Mouse (Mus musculus) limb, embryonic 11.5 days (tissue): ENCODE measurements at regions not wholly inside any gene's neighbourhood (a gene's known extent, or its start where the extent isn't known, plus 50 kb on each side); places are given as distances from the start of the nearest gene placed in this dataset.

Experiments
- ATAC-seq: fragments of 200-750 bp; cut with Nextera tagmentation; 2 replicates; pipeline ENCODE4 v1.8.0; 2017; ENCODE audit warnings: low read depth; ENCODE audit not compliant: insufficient number of reproducible peaks, low FRiP score, low TSS enrichment
- DNase-seq: peaks from one replicate; pipeline ENCODE4 v3.0.0-alpha.2; 2015; ENCODE audit warnings: low spot score
- H3K27ac ChIP-seq: fragments of 300-500 bp; sonication (generic); replicated peaks from 2 replicates; pipeline ENCODE4 v1.5.1; 2014; ENCODE audit warnings: low read depth, mild to moderate bottlenecking, low read length
- H3K27me3 ChIP-seq: fragments of 300-500 bp; sonication (generic); 2 replicates; pipeline ENCODE4 v1.6.1; 2014; ENCODE audit warnings: mild to moderate bottlenecking, low read length, mixed read lengths; ENCODE audit not compliant: control insufficient read depth, insufficient read depth
- H3K36me3 ChIP-seq: fragments of 300-500 bp; sonication (generic); 2 replicates; pipeline ENCODE4 v1.6.1; 2014; ENCODE audit warnings: mild to moderate bottlenecking, low read length, moderate library complexity, mixed read lengths; ENCODE audit not compliant: control insufficient read depth, insufficient read depth
- H3K4me1 ChIP-seq: fragments of 300-500 bp; sonication (generic); 2 replicates; pipeline ENCODE4 v1.6.1; 2014; ENCODE audit warnings: low read length, mixed read lengths; ENCODE audit not compliant: control insufficient read depth, insufficient read depth
- H3K4me2 ChIP-seq: fragments of 300-500 bp; sonication (generic); 2 replicates; pipeline ENCODE4 v1.6.1; 2014; ENCODE audit warnings: low read depth, mild to moderate bottlenecking, moderate library complexity; ENCODE audit not compliant: severe bottlenecking
- H3K4me3 ChIP-seq: fragments of 300-500 bp; sonication (generic); 2 replicates; pipeline ENCODE4 v1.5.1; 2014; ENCODE audit warnings: low read depth, low read length
- H3K9ac ChIP-seq: fragments of 300-500 bp; sonication (generic); 2 replicates; pipeline ENCODE4 v1.6.1; 2014; ENCODE audit warnings: mild to moderate bottlenecking, low read length
- H3K9me3 ChIP-seq: fragments of 300-500 bp; sonication (generic); 2 replicates; pipeline ENCODE4 v1.6.1; 2016; ENCODE audit warnings: low read length; ENCODE audit not compliant: control insufficient read depth
- WGBS: fragments of 180-500 bp; shearing (Covaris S2); extraction: QIAGEN DNeasy Blood & Tissue Kit; methylation state at CpG from one replicate; pipeline ENCODE4 v1.1.7; 2014; 5-methylcytosine and 5-hydroxymethylcytosine counted together

- Histone ChIP-seq H3K27ac (no peak overlapping the region), H3K4me1 (no peaks in the 10 kb centered on the region), H3K27me3 (no peaks in the 10 kb centered on the region), H3K9ac (no peak overlapping the region), H3K4me2 (no peak overlapping the region), H3K4me3 (no peak overlapping the region), H3K9me3 (no peaks in the 10 kb centered on the region), H3K36me3 (no peaks in the 10 kb centered on the region)
- DNase-seq (no peak), ATAC-seq (no peak)
- 87% methylated on average over 5 of the region's 5 CpGs for WGBS
Measured at GRCm38 (mm10) chr2:131698008-131698965, 136.2 kb upstream of the Adra1d start.

GRCm38 (mm10) chr2:131696307-131696706 is 134.2 kb upstream of the Adra1d start:
- no peaks in the 10 kb centered on the region for H3K4me1 ChIP-seq
- H3K9ac ChIP-seq, result no peak overlapping the region
- no peaks in the 10 kb centered on the region for H3K27me3 ChIP-seq
- no peaks in the 10 kb centered on the region for H3K36me3 ChIP-seq
- ATAC-seq (no peak), DNase-seq (no peak)
- no peak overlapping the region for H3K4me2 ChIP-seq
- 74% methylated on average over 3 of the region's 3 CpGs for WGBS
- no peak overlapping the region for H3K27ac ChIP-seq
- H3K4me3 ChIP-seq, result no peak overlapping the region
- no peaks in the 10 kb centered on the region for H3K9me3 ChIP-seq

DNA sequence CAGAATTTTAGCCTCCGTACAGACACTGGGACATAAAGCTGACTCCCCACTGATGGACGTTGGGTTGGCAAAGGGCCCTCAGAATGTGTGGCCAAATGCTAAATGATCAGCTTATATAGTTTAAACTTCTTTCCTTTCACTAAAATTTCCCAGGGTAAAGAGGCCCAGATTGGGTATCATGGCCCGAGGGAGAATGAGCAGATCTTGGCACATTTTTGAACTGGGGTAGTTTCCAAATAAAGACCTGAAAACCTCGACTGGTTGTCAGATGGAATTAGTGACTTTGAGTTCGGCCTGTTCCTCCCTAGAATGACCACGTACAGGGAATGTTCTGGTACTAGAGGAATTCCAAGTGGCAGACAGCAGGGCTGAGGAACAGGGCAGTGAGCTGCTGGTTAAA is 127.9 kb upstream of the Adra1d start:
- DNase-seq, result no peak
- no peak for ATAC-seq
- H3K27ac ChIP-seq, result no peak overlapping the region
- no peak overlapping the region for H3K4me3 ChIP-seq
- H3K9ac ChIP-seq, result no peak overlapping the region
- 79% methylated on average over 6 of the region's 6 CpGs for WGBS
- H3K9me3 ChIP-seq, result no peaks in the 10 kb centered on the region
- H3K27me3 ChIP-seq, result no peaks in the 10 kb centered on the region
- no peaks in the 10 kb centered on the region for H3K36me3 ChIP-seq
- no peaks in the 10 kb centered on the region for H3K4me1 ChIP-seq
- H3K4me2 ChIP-seq, result no peak overlapping the region

GRCm38 (mm10) chr2:131688282-131688681 is 126.2 kb upstream of the Adra1d start:
- Histone ChIP-seq H3K27ac (no peak overlapping the region), H3K9ac (no peak overlapping the region), H3K27me3 (no peaks in the 10 kb centered on the region), H3K4me2 (no peak overlapping the region), H3K4me3 (no peak overlapping the region), H3K4me1 (no peaks in the 10 kb centered on the region), H3K36me3 (no peaks in the 10 kb centered on the region), H3K9me3 (no peaks in the 10 kb centered on the region)
- 90% methylated on average over 2 of the region's 2 CpGs for WGBS
- no peak for DNase-seq
- ATAC-seq, result no peak

- H3K4me1 ChIP-seq, result no peaks in the 10 kb centered on the region
- no peaks in the 10 kb centered on the region for H3K36me3 ChIP-seq
- no peak overlapping the region for H3K27ac ChIP-seq
- ATAC-seq (no peak), DNase-seq (no peak)
- WGBS, result 84% methylated on average over 2 of the region's 2 CpGs
- no peak overlapping the region for H3K9ac ChIP-seq
- H3K4me2 ChIP-seq, result no peak overlapping the region
- H3K4me3 ChIP-seq, result no peak overlapping the region
- H3K27me3 ChIP-seq, result no peaks in the 10 kb centered on the region
- no peaks in the 10 kb centered on the region for H3K9me3 ChIP-seq
Measured at GRCm38 (mm10) chr2:131687449-131687848, 125.4 kb upstream of the Adra1d start.

DNA sequence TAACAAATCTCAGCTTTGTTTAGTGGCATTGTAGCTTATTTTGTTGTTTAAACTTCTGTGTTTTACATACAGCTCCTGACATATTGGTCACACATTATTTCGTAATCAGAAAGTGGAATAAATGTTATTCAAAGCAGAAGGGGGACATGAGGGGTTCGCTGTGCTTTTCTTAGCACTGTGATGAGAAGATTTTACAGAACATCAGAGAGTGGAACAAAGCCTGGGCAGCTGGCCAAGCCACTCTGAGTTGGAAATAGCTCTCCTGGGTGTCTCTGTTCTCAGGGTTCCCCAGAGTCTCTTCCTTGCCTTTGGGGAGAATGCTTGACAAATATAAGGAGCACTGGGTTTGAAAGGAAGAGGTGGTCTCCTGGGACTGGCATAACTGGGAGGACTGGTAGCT is 124.7 kb upstream of the Adra1d start:
- no peaks in the 10 kb centered on the region for H3K4me1 ChIP-seq
- no peaks in the 10 kb centered on the region for H3K27me3 ChIP-seq
- ATAC-seq, result no peak
- H3K4me3 ChIP-seq, result no peak overlapping the region
- H3K9ac ChIP-seq, result no peak overlapping the region
- H3K36me3 ChIP-seq, result no peaks in the 10 kb centered on the region
- no peak overlapping the region for H3K4me2 ChIP-seq
- no peak for DNase-seq
- 80% methylated on average over 2 of the region's 2 CpGs for WGBS
- no peak overlapping the region for H3K27ac ChIP-seq
- H3K9me3 ChIP-seq, result no peaks in the 10 kb centered on the region

GRCm38 (mm10) chr2:131685326-131685725 is 123.2 kb upstream of the Adra1d start:
- Histone ChIP-seq H3K4me2 (no peak overlapping the region), H3K9me3 (no peaks in the 10 kb centered on the region), H3K4me3 (no peak overlapping the region), H3K27ac (no peak overlapping the region), H3K4me1 (no peaks in the 10 kb centered on the region), H3K36me3 (no peaks in the 10 kb centered on the region), H3K9ac (no peak overlapping the region), H3K27me3 (no peaks in the 10 kb centered on the region)
- no peak for DNase-seq
- no peak for ATAC-seq
- 83% methylated on average over 3 of the region's 3 CpGs for WGBS

GRCm38 (mm10) chr2:131683734-131684133 is 121.7 kb upstream of the Adra1d start:
- Histone ChIP-seq H3K27ac (no peak overlapping the region), H3K36me3 (no peaks in the 10 kb centered on the region), H3K4me1 (no peaks in the 10 kb centered on the region), H3K9me3 (no peaks in the 10 kb centered on the region), H3K27me3 (no peaks in the 10 kb centered on the region), H3K4me2 (no peak overlapping the region), H3K4me3 (no peak overlapping the region), H3K9ac (no peak overlapping the region)
- WGBS, result 88% methylated on average over 2 of the region's 2 CpGs
- DNase-seq (no peak), ATAC-seq (no peak)

DNA sequence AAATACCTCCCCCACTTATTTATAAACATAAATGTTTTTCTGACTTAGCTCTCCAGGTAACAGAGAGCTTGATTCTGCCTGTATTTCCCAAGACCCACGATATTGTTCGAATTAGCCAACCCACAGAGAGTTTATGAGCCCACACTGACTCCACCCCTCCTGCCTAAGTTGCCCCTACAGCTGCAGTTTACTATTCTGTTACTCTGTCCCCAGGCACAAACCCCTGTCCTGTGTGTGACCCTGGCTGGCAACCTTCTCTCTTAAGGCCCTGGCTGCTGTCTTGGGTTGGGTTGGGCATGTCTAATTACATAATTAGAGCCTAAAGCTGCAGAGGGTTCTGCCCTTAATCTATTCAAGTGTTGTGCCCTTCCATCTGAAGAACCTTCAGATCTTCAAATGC is 116.4 kb upstream of the Adra1d start:
- Histone ChIP-seq H3K4me3 (no peak overlapping the region), H3K9me3 (no peaks in the 10 kb centered on the region), H3K27ac (no peak overlapping the region), H3K4me1 (no peaks in the 10 kb centered on the region), H3K4me2 (no peak overlapping the region), H3K27me3 (no peaks in the 10 kb centered on the region), H3K9ac (no peak overlapping the region), H3K36me3 (no peaks in the 10 kb centered on the region)
- ATAC-seq (no peak), DNase-seq (no peak)
- WGBS, result 72% methylated on average over 2 of the region's 2 CpGs
